Mouse (Mus musculus) heart, adult 2 months (tissue): ENCODE results near the gene Gpat3. TPM values are rescaled to one million over a fixed set of nuclear protein-coding genes. Genes with fewer than 3 reads are reported as not detected.

Experiments
- DNase-seq, 2 experiments: peaks; one replicate each; pipeline ENCODE4 v3.0.0; 2021
- H3K27ac ChIP-seq: fragments of 200-600 bp; 2 replicates; pipeline ENCODE4 v1.8.1; 2022
- H3K27me3 ChIP-seq: fragments of 200-500 bp; 2 replicates; pipeline ENCODE4 v1.6.1; 2012; ENCODE audit warnings: mild to moderate bottlenecking, low read length, inconsistent platforms, mixed read lengths; ENCODE audit not compliant: control insufficient read depth, insufficient read depth
- H3K36me3 ChIP-seq: fragments of 200-500 bp; 2 replicates; pipeline ENCODE4 v1.6.1; 2012; ENCODE audit warnings: low read length, inconsistent platforms; ENCODE audit not compliant: control insufficient read depth, insufficient read depth
- H3K4me1 ChIP-seq: fragments of 200-500 bp; 2 replicates; pipeline ENCODE4 v1.6.1; 2011; ENCODE audit warnings: low read length; ENCODE audit not compliant: control insufficient read depth, insufficient read depth
- H3K4me3 ChIP-seq: fragments of 200-600 bp; 2 replicates; pipeline ENCODE4 v1.8.1; 2022
- H3K79me2 ChIP-seq: fragments of 200-500 bp; replicated peaks from 2 replicates; pipeline ENCODE4 v1.6.1; 2012; ENCODE audit warnings: mild to moderate bottlenecking, inconsistent platforms, low read length, moderate library complexity, mixed read lengths; ENCODE audit not compliant: control insufficient read depth, insufficient read depth
- H3K9ac ChIP-seq: fragments of 200-500 bp; 2 replicates; pipeline ENCODE4 v1.6.1; 2012; ENCODE audit warnings: low read depth, mild to moderate bottlenecking, control low read depth, inconsistent platforms, low read length, mixed read lengths
- CTCF ChIP-seq: fragments of 200-600 bp; IDR thresholded peaks from 2 replicates; pipeline ENCODE4 v1.8.1; 2022; ENCODE audit warnings: antibody characterized with exemption, mild to moderate bottlenecking, moderate library complexity
- EP300 ChIP-seq: fragments of 200-500 bp; IDR thresholded peaks from 2 replicates; pipeline ENCODE4 v1.6.1; 2011; ENCODE audit warnings: low read depth, low read length, control low read depth; ENCODE audit not compliant: insufficient read depth
- POLR2A ChIP-seq: fragments of 200-500 bp; IDR thresholded peaks from 2 replicates; pipeline ENCODE4 v1.6.1; 2011; ENCODE audit warnings: mild to moderate bottlenecking, low read depth, low read length, control low read depth; ENCODE audit not compliant: insufficient read depth
- WGBS: fragments of 180-500 bp; shearing (Covaris S2); methylation state at CpG from one replicate; pipeline ENCODE4 v1.1.7; 2018; 5-methylcytosine and 5-hydroxymethylcytosine counted together
- intact Hi-C: fragments of 180-260 bp; cut with DNase I; formaldehyde crosslinking; loops from one replicate; pipeline ENCODE4 v1.15.1; 2025
- long read RNA-seq: library from polyadenylated mRNA; stranded (forward); transcript quantifications from one replicate; pipeline ENCODE4 v2.0.0, GENCODE M21; 2021
- polyA plus RNA-seq: library from polyadenylated mRNA; depleted of rRNA; stranded (reverse); fragments of >200 nt; gene quantifications from 2 replicates; pipeline ENCODE4 v1.2.3, GENCODE M21; 2012; rRNA removed
- total RNA-seq, 2 experiments: library from RNA; stranded (reverse); gene quantifications; 2 replicates each; pipeline ENCODE4 v1.2.3; 2021

The Gpat3 gene
- total RNA-seq (10 to 100 TPM; 22.1 to 24.2 TPM), polyA plus RNA-seq (7.1 and 11.8 TPM in 2 replicates)
- long read RNA-seq, transcript Gpat3-201 (13 exons, 2,884 nt), result major isoform, 19 of 32 reads
- long read RNA-seq, transcript Gpat3-202 (12 exons, 3,035 nt), result minor isoform, 8 of 32 reads
- long read RNA-seq, partial matches to known transcripts, result 1 of 32 reads
- long read RNA-seq, other reads (novel, unspliced or antisense), result 4 of 32 reads

- no peaks in the 10 kb centered on the region for H3K27me3 ChIP-seq
- DNase-seq, result peak; percentile 50 to 62
- H3K79me2 ChIP-seq, result no peaks in the 10 kb centered on the region
- peak within 1 kb of the TSS; percentile 80 for H3K27ac ChIP-seq
- peaks cover 3% of the 10 kb centered on the region; the same call in 1 of the 2 replicates for H3K4me1 ChIP-seq
- H3K4me3 ChIP-seq, result peak within 1 kb of the TSS; percentile 80
- H3K36me3 ChIP-seq, result no peaks in the 10 kb centered on the region
- TF ChIP-seq POLR2A (no peak), EP300 (no peak), CTCF (no peak)
- peak within 1 kb of the TSS; percentile 85 for H3K9ac ChIP-seq
- WGBS, result under 1% methylated on average over 16 of the region's 16 CpGs
- intact Hi-C loops, result no loop called here
Observed at GRCm38 (mm10) chr5:100845485-100845847, at the start of gene Gpat3. Gpat3 (plus strand) TSS chr5:100845713.

GRCm38 (mm10) chr5:100798165-100798860, 47.2 kb upstream of the Gpat3 start, which contains the start of the genes Helq and Mrps18c:
Helq (minus strand) TSS chr5:100798598.
Mrps18c (plus strand) TSS chr5:100798627.
- TF ChIP-seq EP300, result 0 out of 2 replicates have a peak, but pooled peaks have one; percentile 50
- TF ChIP-seq CTCF, result no peak
- peak; percentile 73 for TF ChIP-seq POLR2A
- Histone ChIP-seq H3K4me3 (peak within 1 kb of the TSS; percentile 84), H3K79me2 (no peaks in the 10 kb centered on the region), H3K27me3 (no peaks in the 10 kb centered on the region), H3K4me1 (peaks cover 2% of the 10 kb centered on the region; the same call in 1 of the 2 replicates), H3K36me3 (no peaks in the 10 kb centered on the region; the same call in 1 of the 2 replicates), H3K9ac (peak within 1 kb of the TSS; percentile 74), H3K27ac (peak within 1 kb of the TSS; percentile 53; the same call in 1 of the 2 replicates)
- intact Hi-C loops, result loop anchor here (2.0 to 5.0 kb wide), 4 partner anchors 22 to 381 kb away; partner anchors contain the start of genes Abraxas1 and Sec31a
- DNase-seq, result peak; percentile 88 to 90
- WGBS, result under 1% methylated on average over 67 of the region's 67 CpGs

- WGBS, result 51% methylated on average over 4 of the region's 4 CpGs
- DNase-seq, result no peak
- H3K27ac ChIP-seq, result no peak overlapping the region
- H3K27me3 ChIP-seq, result no peaks in the 10 kb centered on the region
- H3K36me3 ChIP-seq, result no peaks in the 10 kb centered on the region; the same call in 1 of the 2 replicates
- intact Hi-C loops, result loop anchor here (5.0 kb wide), 1 partner anchor 146 kb away; no protein-coding TSS in a partner anchor
- H3K79me2 ChIP-seq, result no peaks in the 10 kb centered on the region
- H3K4me1 ChIP-seq, result no peaks in the 10 kb centered on the region; the same call in 1 of the 2 replicates
- no peak for TF ChIP-seq POLR2A
- TF ChIP-seq CTCF, result no peak
- no peak for TF ChIP-seq EP300
- H3K9ac ChIP-seq, result no peak overlapping the region
- no peak overlapping the region for H3K4me3 ChIP-seq
Observed at GRCm38 (mm10) chr5:100818341-100818740, 27.2 kb upstream of the Gpat3 start.

GRCm38 (mm10) chr5:100819568-100820480, 25.7 kb upstream of the Gpat3 start:
- Histone ChIP-seq H3K4me3 (peak overlapping the region; percentile 67), H3K79me2 (no peaks in the 10 kb centered on the region), H3K4me1 (no peaks in the 10 kb centered on the region; the same call in 1 of the 2 replicates), H3K27ac (peak overlapping the region; percentile 84), H3K36me3 (no peaks in the 10 kb centered on the region; the same call in 1 of the 2 replicates), H3K27me3 (no peaks in the 10 kb centered on the region), H3K9ac (peak overlapping the region; percentile 94)
- intact Hi-C loops, result loop anchor here (2.0 to 5.0 kb wide), 2 partner anchors 21 to 148 kb away; partner anchors contain the start of genes Helq and Mrps18c
- DNase-seq, result no peak
- WGBS, result 32% methylated on average over 16 of the region's 16 CpGs
- peak; percentile 68 for TF ChIP-seq CTCF
- TF ChIP-seq EP300, result no peak
- TF ChIP-seq POLR2A, result no peak

- DNase-seq, result peak; percentile 91 to 94
- H3K36me3 ChIP-seq, result no peaks in the 10 kb centered on the region; the same call in 1 of the 2 replicates
- under 1% methylated on average over 63 of the region's 63 CpGs for WGBS
- no peaks in the 10 kb centered on the region for H3K79me2 ChIP-seq
- intact Hi-C loops, result loop anchor here (2.0 kb wide), 1 partner anchor 22 kb away; the partner anchor contains the start of genes Helq and Mrps18c
- TF ChIP-seq EP300 (0 out of 2 replicates have a peak, but pooled peaks have one; percentile 34), POLR2A (peak; percentile 85), CTCF (no peak; the same call in 1 of the 2 replicates)
- H3K9ac ChIP-seq, result peak within 1 kb of the TSS; percentile 94
- H3K4me3 ChIP-seq, result peak within 1 kb of the TSS; percentile 67
- no peaks in the 10 kb centered on the region for H3K27me3 ChIP-seq
- H3K4me1 ChIP-seq, result no peaks in the 10 kb centered on the region; the same call in 1 of the 2 replicates
- peak within 1 kb of the TSS; percentile 84 for H3K27ac ChIP-seq
Observed at GRCm38 (mm10) chr5:100820483-100821184, 24.9 kb upstream of the Gpat3 start, which contains the start of gene Abraxas1. Abraxas1 (minus strand) TSS chr5:100820965.
